Mouse (Mus musculus): ENCODE measurements at regions not wholly inside any gene's neighbourhood (a gene's known extent, or its start where the extent isn't known, plus 50 kb on each side); places are given as distances from the start of the nearest gene placed in this dataset.

- Histone ChIP-seq H3K27ac (replicated peaks; ENCODE audit: low read depth, low read length) (no peak overlapping the region), H3K4me3 (replicated peaks; ENCODE audit: low read length) (no peak overlapping the region), H3K36me3 (ENCODE audit: control insufficient read depth, insufficient read depth, low read length) (no peaks in the 10 kb centered on the region), H3K27me3 (ENCODE audit: control insufficient read depth, insufficient read depth, low read length) (no peaks in the 10 kb centered on the region), H3K9ac (ENCODE audit: low read depth, low read length, severe bottlenecking) (no peak overlapping the region), H3K4me1 (ENCODE audit: control insufficient read depth, insufficient read depth, low read length) (no peaks in the 10 kb centered on the region), H3K4me2 (replicated peaks; ENCODE audit: low read depth, low read length, severe bottlenecking) (no peak overlapping the region), H3K9me3 (ENCODE audit: control insufficient read depth, low read length) (no peaks in the 10 kb centered on the region)
- no peak for TF ChIP-seq POLR2A (IDR thresholded peaks at IDR 0.05; ENCODE audit: borderline replicate concordance, extremely low read depth, insufficient read depth, insufficient read length)
- DNase-seq (ENCODE audit: low spot score): no peak
- no peak for ATAC-seq (ENCODE audit: low FRiP score, low read depth)
- WGBS: 92% methylated on average over 3 of the region's 3 CpGs
Observed at GRCm38 (mm10) chr8:49254311-49254828, 410.6 kb upstream of the Tenm3 start.

GRCm38 (mm10) chr8:49243002-49243401 is 399.3 kb upstream of the Tenm3 start:
- no peak overlapping the region for H3K9ac ChIP-seq (ENCODE audit: low read depth, low read length, severe bottlenecking)
- H3K9me3 ChIP-seq (ENCODE audit: control insufficient read depth, low read length): no peaks in the 10 kb centered on the region
- no peaks in the 10 kb centered on the region for H3K27me3 ChIP-seq (ENCODE audit: control insufficient read depth, insufficient read depth, low read length)
- no peaks in the 10 kb centered on the region for H3K36me3 ChIP-seq (ENCODE audit: control insufficient read depth, insufficient read depth, low read length)
- no peak for ATAC-seq (ENCODE audit: low FRiP score, low read depth)
- H3K27ac ChIP-seq (replicated peaks; ENCODE audit: low read depth, low read length): no peak overlapping the region
- no peaks in the 10 kb centered on the region for H3K4me1 ChIP-seq (ENCODE audit: control insufficient read depth, insufficient read depth, low read length)
- no peak for TF ChIP-seq POLR2A (IDR thresholded peaks at IDR 0.05; ENCODE audit: borderline replicate concordance, extremely low read depth, insufficient read depth, insufficient read length)
- WGBS: 70% methylated on average over 5 of the region's 5 CpGs
- no peak overlapping the region for H3K4me3 ChIP-seq (replicated peaks; ENCODE audit: low read length)
- H3K4me2 ChIP-seq (replicated peaks; ENCODE audit: low read depth, low read length, severe bottlenecking): no peak overlapping the region
- no peak for DNase-seq (ENCODE audit: low spot score)

DNA sequence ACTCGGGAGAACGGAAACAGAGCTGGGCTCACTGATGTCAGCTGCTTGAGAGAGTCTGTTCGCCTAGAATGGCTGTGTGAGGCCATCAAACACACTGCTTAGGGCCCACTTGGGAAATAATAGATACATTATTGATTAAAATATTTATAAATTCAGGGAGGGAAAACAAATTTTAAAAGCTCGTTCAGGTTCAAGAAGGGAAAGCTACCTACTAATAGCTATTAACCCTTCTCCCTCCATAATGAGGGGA is 393.0 kb upstream of the Tenm3 start:
- no peak overlapping the region for H3K27ac ChIP-seq (replicated peaks; ENCODE audit: low read depth, low read length)
- no peaks in the 10 kb centered on the region for H3K4me1 ChIP-seq (ENCODE audit: control insufficient read depth, insufficient read depth, low read length)
- H3K27me3 ChIP-seq (ENCODE audit: control insufficient read depth, insufficient read depth, low read length): no peaks in the 10 kb centered on the region
- DNase-seq (ENCODE audit: low spot score) (no peak), ATAC-seq (ENCODE audit: low FRiP score, low read depth) (no peak)
- no peak overlapping the region for H3K4me2 ChIP-seq (replicated peaks; ENCODE audit: low read depth, low read length, severe bottlenecking)
- H3K4me3 ChIP-seq (replicated peaks; ENCODE audit: low read length): no peak overlapping the region
- 71% methylated on average over 4 of the region's 4 CpGs for WGBS
- no peak overlapping the region for H3K9ac ChIP-seq (ENCODE audit: low read depth, low read length, severe bottlenecking)
- no peaks in the 10 kb centered on the region for H3K9me3 ChIP-seq (ENCODE audit: control insufficient read depth, low read length)
- H3K36me3 ChIP-seq (ENCODE audit: control insufficient read depth, insufficient read depth, low read length): no peaks in the 10 kb centered on the region
- TF ChIP-seq POLR2A (IDR thresholded peaks at IDR 0.05; ENCODE audit: borderline replicate concordance, extremely low read depth, insufficient read depth, insufficient read length): no peak

DNA sequence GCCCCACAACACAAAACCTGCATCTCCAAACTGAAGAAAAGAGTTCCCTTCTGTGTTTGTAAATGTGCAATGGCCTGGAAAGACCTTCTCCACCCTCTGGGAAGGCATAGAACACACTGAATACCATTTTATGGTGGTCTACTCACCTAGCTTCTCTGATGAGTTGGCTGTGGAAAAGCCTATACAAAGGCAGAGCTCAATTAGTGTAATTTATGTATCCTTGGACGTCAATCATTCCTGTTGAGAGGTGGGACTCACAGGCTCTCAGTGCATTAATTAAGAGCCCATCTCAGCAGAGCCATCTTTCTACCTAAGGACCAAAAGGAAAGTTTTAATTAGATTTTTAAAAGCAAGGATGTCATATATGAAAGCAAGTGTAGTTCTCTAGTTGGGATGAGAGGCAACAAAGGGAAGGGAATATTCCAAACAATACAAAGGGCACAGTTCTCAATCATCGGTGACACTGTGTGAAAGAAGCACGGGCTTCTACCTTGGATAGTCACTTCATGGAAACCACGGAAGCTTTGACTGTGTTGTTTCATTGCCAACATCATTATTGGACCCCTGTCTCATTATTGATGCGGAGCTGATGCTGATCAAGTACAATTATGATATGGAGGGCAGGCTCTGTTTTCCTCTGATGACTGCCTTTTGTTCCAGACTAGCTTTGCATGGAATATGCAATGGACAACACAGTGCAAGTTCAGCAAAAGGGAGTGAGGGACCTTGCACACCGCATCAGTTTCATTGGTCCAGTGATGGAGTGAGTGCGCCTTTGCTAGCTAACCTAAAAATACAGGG is 392.5 kb upstream of the Tenm3 start:
- no peak for TF ChIP-seq POLR2A (IDR thresholded peaks at IDR 0.05; ENCODE audit: borderline replicate concordance, extremely low read depth, insufficient read depth, insufficient read length)
- DNase-seq (ENCODE audit: low spot score) (no peak), ATAC-seq (ENCODE audit: low FRiP score, low read depth) (no peak)
- no peak overlapping the region for H3K4me2 ChIP-seq (replicated peaks; ENCODE audit: low read depth, low read length, severe bottlenecking)
- no peaks in the 10 kb centered on the region for H3K27me3 ChIP-seq (ENCODE audit: control insufficient read depth, insufficient read depth, low read length)
- no peaks in the 10 kb centered on the region for H3K9me3 ChIP-seq (ENCODE audit: control insufficient read depth, low read length)
- H3K36me3 ChIP-seq (ENCODE audit: control insufficient read depth, insufficient read depth, low read length): no peaks in the 10 kb centered on the region
- no peaks in the 10 kb centered on the region for H3K4me1 ChIP-seq (ENCODE audit: control insufficient read depth, insufficient read depth, low read length)
- no peak overlapping the region for H3K4me3 ChIP-seq (replicated peaks; ENCODE audit: low read length)
- 87% methylated on average over 7 of the region's 7 CpGs for WGBS
- H3K27ac ChIP-seq (replicated peaks; ENCODE audit: low read depth, low read length): no peak overlapping the region
- no peak overlapping the region for H3K9ac ChIP-seq (ENCODE audit: low read depth, low read length, severe bottlenecking)

- H3K9me3 ChIP-seq (ENCODE audit: control insufficient read depth, low read length): no peaks in the 10 kb centered on the region
- no peak overlapping the region for H3K9ac ChIP-seq (ENCODE audit: low read depth, low read length, severe bottlenecking)
- DNase-seq (ENCODE audit: low spot score) (no peak), ATAC-seq (ENCODE audit: low FRiP score, low read depth) (no peak)
- H3K27me3 ChIP-seq (ENCODE audit: control insufficient read depth, insufficient read depth, low read length): no peaks in the 10 kb centered on the region; the same call in 1 of the 2 replicates
- no peak overlapping the region for H3K4me2 ChIP-seq (replicated peaks; ENCODE audit: low read depth, low read length, severe bottlenecking)
- H3K4me1 ChIP-seq (ENCODE audit: control insufficient read depth, insufficient read depth, low read length): peaks cover 4% of the 10 kb centered on the region; the same call in 1 of the 2 replicates
- H3K36me3 ChIP-seq (ENCODE audit: control insufficient read depth, insufficient read depth, low read length): no peaks in the 10 kb centered on the region
- H3K27ac ChIP-seq (replicated peaks; ENCODE audit: low read depth, low read length): no peak overlapping the region
- 58% methylated on average over 18 of the region's 18 CpGs for WGBS
- no peak overlapping the region for H3K4me3 ChIP-seq (replicated peaks; ENCODE audit: low read length)
- no peak for TF ChIP-seq POLR2A (IDR thresholded peaks at IDR 0.05; ENCODE audit: borderline replicate concordance, extremely low read depth, insufficient read depth, insufficient read length)
Observed at GRCm38 (mm10) chr8:49223841-49224420, 380.2 kb upstream of the Tenm3 start.

All from limb, embryonic 14.5 days (tissue).